Mouse (Mus musculus): Measurements from ENCODE around the gene Zfp385c. TPM values are rescaled to one million over a fixed set of nuclear protein-coding genes. Genes with fewer than 3 reads are reported as not detected.

The Zfp385c gene
- total RNA-seq, 2 experiments from 2014 or later: 0.35 to 0.66 TPM

DNA sequence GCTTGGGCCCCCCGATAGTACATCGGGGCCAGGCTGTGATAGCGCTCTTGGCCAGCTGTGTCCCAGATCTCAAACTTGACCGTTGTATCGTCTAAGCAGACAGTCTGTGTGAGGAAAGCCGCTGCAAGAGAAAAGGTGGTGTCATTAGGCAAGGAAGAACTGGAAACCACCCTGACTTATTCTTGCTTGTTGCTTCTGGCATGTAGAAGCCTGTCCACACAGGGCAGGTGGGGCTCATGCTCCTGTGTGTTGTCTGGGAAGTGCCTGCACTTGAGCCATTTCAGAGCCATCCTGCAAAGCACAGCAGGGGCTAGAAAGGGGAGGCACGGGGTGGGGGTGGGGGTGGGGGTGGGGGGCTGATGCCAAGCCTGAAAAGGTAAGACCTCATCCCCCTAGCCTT, 26.2 kb upstream of the Zfp385c start:
- no peak for DNase-seq (ENCODE audit: low spot score in 2 of 2)

DNA sequence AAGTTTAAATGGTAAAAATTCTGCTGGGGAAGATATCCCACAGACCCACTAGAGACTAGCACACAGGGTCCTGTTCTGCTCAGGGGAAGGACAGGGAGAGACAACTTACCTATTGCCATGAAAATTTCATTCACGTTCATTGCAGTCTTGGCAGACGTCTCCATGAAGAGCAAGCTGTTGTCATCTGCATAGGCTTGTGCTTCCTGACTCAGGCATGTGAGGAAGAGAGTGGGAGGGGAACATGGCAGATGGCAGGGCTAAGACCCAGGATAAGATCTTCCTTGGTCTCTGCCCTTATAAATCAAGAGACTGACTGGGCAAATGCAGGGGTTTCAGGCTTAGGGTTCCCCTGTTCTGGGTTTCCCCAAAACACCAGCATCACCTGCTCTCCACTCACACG, 24.4 kb upstream of the Zfp385c start:
- DNase-seq (ENCODE audit: low spot score in 2 of 2): peak in 1 of 2 experiments; percentile 36

DNA sequence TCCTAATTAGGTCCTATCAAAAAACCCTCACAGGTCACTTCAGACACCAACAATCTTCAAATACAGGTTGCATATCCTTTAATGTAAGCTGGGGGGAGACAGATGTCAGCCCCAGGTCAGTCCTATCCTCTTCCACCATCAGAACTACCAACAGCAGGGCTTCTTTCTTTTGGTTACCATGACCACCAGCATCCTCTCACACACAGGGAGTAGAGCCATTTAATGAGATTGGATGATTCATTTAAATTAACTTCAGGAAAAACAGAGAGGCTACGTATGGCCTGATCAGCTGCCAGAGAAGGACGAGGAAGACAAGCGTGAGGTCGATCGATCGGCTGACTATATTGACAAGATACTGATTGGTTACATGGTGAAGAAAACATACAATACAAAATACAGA, 22.7 kb upstream of the Zfp385c start:
- no peak for DNase-seq (ENCODE audit: low spot score in 2 of 2)

DNA sequence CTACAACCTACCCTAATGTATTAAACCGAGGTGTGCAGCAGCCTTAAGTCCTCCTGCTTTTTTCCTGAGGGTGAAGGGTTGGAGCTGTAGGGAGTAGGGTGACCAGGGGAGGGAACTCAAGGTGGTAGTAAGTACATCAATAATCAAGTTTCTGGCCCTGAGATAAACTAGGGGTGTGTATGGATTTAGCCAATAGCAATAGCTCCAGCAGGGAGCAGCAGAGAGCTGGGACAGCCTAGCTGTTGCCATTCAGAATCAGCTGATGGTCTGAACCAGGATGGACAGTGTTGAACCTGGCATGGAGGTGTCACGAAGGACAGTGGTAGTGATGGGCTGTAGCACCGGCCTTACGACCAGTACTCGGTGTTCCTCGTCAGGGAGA, 22.3 kb upstream of the Zfp385c start:
- DNase-seq (ENCODE audit: low spot score in 2 of 2): peak; percentile 82 to 86

DNA sequence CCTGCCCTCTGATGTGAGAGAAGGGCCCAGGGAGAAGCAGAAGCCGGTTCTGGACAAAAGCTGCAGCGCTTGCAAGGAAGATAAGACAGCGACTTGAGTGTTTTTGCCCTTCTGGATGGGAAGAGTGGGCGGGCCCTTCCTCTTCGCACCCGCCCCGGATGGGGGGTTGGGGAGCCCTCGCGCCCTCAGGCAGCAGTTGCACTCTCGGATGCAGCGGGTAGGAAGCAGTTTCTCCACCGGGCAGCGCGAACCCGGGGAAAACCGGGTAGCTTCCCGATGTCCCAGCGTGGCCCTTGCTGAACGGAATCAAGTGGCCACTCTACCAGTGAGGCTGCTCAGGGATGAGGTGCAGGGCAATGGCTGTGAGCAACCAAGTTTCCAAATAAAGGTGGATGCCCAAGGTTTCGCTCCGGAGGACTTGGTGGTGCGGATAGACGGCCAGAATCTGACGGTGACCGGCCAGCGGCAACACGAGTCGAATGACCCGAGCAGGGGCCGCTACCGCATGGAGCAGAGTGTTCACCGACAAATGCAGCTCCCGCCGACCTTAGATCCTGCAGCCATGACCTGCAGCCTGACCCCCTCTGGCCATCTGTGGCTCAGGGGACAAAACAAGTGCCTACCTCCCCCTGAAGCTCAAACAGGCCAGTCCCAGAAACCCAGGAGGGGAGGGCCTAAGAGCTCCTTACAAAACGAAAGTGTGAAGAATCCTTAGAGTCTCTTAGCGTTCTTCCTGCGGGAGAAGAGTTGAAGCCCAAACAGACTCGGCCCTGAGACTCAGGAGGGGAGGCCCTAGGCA, 21.7 kb upstream of the Zfp385c start, which contains the start of gene Hspb9:
Hspb9 (plus strand) TSS at position 116 of the 799 bp plus-strand sequence.
- peak in 1 of 2 experiments; percentile 70 for DNase-seq (ENCODE audit: low spot score in 2 of 2)

DNA sequence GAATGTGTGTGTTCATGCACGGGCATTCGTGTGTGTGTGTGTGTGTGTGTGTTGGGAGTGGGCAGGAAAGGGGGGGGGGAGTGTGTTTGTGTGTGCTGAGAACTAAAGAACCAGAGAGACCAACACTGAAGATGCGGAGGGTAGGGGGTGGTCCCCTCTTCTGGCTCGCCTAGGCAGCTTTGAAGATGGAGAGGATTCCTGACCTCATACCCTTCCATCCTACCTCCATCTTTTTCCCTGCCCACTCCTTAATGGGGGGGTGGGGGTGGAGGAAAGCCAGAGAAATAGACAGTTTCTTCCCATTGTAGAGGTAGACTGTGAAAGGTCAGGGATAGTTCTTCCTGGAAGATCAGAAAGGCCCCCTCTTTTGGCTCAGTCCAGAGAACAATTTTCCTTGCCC, 20.9 kb upstream of the Zfp385c start:
- no peak for DNase-seq (ENCODE audit: low spot score in 2 of 2)

DNA sequence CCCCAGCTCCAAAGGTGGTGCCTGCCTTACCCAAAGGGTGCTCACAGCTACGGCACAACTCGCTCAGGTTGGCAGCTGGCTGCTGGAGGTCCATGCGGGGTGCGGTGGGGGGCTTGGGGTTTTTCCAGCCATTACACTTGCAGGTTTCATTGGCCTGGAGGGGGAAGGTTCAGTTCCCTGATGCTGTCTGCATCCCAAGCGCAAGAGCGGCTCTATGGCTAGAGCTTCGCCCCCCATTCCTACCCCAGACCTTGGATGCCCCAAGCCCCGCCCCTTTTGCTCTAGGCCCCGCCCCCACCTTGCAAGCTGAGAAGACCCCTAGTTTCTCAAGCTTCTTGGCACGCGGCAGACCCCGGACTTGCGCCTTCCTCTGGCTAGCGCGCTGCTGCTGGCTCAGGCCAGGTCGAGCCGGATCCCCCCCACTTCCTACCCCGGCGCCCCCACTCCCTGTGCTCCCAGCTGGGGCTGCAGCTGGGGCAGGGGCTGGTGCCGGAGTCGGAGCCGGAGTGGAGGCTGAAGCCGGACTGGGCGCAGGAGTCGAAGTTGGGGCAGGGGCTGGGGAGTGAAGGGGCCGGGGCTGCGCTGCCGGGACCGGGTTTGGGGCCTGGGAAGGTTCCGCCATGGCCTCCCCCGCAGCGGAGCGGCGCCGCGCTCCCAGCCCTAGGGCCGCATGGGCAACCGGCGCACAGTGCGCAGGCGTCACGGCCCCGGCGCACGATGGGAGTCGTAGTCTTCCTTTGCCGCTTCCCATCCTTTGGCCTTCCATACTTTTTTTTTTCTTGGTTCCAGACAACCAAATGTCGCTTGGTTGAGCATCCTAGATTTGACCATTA, 19.7 kb upstream of the Zfp385c start, which contains the start of gene Kat2a:
Kat2a (minus strand) TSS at position 683 of the 833 bp plus-strand sequence.
- DNase-seq (ENCODE audit: low spot score in 2 of 2): peak; percentile 81 to 90

DNA sequence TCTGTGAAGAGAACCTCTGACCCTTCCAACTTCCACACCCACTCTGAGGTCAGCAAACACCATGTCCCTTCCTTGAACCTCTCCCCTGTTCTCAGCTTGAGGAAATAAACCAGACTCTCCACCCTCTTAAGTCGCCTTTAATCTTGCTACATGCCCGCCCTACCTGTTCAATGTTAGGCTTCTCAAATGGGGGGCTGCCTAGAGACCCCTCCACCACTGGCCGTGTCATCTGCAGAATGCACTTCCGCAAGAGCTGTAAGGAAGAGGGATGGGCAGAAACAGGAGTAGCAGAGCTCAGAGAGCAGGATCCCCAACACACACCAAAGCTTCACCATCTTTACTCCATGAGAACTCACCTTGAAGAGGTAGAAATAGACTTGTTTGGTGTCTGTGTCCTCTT, 18.7 kb upstream of the Zfp385c start:
- DNase-seq (ENCODE audit: low spot score in 2 of 2): no peak

DNA sequence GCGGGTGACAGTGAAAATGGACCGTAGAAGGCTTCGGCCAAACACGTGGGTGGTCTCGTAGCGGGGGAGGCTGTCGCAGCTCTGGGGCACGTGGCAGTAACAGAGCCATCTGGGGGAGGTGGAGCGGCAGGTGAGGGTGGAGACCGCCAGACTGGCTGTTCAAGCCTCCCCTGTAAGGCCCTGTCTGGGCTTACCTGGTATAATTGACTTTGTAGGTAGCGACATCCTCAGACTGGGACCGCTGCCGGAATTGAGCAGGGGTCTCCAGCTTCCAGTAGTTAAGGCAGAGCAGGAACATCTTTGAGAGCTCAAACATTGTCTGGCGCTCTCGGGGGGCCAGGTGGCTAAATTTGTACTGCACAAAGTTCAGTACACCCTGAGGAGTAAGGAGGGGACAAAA, 18.3 kb upstream of the Zfp385c start:
- no peak for DNase-seq (ENCODE audit: low spot score in 2 of 2)

DNA sequence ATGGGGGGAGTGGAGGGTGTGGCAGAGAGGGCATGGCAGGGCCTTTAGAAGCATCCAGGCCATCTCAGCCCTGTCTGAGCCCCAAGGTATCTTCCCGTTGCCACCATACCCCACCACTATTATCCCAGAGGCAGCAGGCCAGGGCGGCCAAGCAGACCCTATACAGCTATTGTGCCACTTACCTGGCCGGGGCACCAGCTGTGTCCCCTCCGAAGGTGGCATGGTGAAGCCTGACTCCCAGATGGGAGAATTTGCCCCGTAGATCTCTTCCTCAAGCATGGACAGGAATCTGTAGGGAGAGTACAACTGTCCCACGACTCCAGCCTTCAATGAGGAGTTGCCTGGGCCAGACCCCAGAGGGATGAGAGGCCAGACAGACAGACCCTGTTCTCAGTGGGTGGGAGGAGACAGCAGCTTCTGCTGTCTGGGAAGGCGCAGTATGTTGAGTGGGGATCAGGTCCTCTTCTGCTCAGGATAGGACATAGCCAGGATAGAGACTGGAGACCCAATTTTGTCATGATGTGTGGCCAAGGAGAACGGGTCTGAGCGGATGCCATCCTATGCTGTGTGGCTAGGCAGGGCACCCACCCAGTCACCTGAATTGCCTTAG, 17.1 kb upstream of the Zfp385c start:
- DNase-seq (ENCODE audit: low spot score in 2 of 2): no peak

DNA sequence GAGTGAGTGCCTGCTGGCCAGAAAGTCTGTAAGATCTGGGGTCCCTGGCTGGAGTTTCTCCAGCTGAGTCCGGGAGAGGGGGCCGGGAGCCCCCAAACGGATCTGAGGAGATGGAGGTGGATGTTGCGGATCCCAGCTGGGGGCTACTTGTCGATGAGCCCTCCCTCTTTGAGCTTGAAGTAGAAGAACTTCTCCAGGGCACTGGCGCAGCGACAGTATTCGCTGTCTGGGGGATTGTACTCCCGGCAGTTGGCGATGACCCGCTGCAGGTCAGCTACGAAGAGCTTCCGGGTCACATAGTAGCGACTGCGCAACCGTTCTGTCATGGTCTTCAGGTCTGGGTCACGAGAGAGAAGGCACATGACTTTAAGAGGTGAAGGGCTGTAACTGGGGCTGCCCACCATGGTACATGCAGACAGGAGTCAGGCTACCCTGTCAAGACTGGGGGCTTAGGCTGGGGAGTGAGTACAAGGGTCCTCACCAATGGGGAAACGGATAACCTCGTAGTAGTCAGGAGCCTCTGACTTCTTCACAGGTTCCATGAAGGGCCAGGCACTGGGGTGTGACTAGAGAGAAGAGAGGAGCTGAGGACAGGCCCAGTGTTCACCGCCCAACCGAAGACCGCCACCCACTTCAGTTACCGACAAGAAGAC, 13.0 kb upstream of the Zfp385c start:
- no peak for DNase-seq (ENCODE audit: low spot score in 2 of 2)

DNA sequence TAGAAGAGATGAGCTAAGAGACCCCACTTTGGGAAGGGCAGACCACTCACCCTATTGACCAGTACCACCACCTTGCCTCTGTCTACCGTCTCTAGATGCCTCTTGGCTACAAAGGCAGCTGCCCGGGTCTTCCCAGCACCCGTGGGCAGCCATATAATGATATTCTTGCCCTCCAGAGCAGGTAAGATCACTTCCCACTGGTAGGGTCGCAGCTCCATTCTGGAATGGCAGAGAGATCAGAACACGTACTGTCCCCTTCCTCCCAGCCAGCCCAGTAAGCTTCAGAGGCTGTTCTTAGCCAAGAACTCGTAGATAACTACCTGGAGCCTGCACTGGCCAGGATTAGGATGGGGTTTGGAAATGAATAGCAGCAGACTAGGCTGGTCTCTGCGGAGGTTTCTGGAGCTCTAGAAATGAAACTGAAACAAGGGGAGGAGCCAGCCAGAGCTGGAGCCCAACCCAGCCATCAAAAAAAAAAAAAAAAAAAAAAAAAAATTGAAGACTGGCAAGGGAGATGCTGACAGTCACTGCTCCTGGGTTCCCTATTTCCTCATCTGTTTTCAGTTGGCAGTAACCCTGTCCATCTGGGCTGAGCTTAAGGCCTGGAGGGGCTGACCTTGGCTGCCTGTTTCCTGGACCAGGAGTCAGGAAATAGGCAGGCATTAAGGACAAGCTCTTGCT, 11.7 kb upstream of the Zfp385c start, which contains the start of gene Dhx58:
Dhx58 (minus strand) TSS at position 421 of the 681 bp plus-strand sequence.
- DNase-seq (ENCODE audit: low spot score in 2 of 2): no peak

DNA sequence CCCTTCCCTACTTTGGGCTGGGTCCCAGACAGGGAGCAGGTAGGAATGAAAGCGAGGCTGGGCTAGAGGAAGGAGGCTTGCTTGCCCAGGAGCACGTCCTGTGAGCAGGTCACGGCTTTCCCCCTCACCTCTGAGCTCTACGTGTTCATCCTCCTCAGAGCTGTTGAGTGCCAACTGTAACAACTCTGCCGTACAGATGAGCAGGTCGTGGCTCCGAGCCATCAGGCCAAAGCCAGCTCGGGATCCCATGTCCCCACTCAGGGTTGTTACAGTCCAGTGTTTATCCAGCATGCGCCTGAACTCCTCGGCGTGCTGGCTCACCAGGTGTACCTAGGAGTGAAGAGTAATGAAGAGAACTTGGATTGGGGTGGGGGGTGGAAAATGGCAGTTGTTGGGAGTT, 11.1 kb upstream of the Zfp385c start:
- DNase-seq (ENCODE audit: low spot score in 2 of 2): no peak

DNA sequence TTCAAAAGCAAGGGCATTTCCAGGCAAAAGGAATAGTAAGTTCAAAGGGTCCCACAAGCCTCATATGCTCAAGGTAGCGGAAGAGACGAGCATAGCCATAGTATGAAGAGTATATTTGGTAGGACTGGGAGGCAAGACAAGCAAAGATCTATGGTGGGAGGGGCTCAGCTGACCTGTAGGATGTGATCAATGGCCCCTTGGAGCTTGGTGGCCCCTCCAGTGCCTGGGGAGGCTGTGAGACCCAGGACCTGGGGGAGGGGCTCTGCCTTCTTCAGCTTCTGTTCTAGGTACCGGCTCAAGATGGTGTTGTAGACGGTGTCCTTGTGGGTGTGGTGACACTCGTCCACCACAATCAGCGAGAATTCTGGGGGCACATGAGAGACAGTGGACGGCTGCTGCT, 10.7 kb upstream of the Zfp385c start:
- no peak for DNase-seq (ENCODE audit: low spot score in 2 of 2)

DNA sequence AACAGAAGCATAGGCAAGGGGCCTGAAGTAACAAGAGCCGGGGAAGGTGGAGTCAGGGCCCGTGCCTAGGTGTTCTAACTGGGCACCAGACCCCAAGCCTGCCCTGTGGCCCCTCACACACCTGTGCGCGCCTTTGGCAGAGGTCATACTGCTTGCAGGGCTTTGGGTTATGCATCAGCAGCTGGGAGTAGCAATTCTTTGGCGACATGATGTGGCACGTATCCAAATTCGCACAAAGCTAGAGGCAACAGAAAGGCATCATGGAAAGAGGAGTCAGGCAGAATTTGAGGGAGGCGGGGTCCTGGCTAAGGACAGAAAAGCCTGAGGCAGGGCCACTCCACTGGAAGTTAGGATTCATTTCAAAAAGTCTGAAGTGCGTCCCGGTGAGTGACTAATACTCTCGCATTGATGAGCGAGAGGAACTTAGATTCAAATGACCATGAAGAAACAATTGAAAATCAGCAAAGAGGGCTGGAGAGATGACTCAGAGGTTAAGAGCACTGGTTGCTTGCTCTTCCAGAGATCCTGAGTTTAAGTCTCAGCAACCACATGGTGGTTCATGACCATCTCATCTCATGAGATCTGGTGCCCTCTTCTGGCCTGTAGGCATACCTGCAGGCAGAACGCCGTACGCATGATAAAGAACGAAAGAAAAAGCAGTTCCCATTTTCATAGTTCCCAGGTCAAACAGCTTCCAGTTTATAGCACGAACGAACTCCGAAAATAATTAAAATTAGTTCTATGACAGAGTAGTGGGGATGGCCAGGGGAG, 10.0 kb upstream of the Zfp385c start:
- DNase-seq (ENCODE audit: low spot score in 2 of 2): peak; percentile 60 to 74

DNA sequence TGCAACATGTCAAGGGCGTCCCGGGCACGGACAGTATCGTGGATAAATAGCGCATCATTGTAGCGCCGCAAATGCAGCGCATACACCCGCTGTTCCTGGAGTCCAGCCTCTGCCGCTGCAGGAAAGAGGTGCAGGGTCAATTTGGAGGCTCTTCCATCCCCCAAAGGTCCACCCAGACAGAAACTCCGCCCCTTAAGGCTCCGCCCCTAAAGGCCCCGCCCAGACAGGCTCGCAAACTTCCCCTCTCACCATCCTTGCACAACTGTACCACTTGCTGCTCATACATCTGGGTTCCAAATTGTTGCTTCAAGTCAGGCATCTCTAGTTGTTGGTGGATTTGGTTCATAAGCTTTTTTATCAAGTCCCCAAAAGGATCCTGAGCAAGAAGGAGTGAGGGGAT, 9.0 kb upstream of the Zfp385c start:
- no peak for DNase-seq (ENCODE audit: low spot score in 2 of 2)

DNA sequence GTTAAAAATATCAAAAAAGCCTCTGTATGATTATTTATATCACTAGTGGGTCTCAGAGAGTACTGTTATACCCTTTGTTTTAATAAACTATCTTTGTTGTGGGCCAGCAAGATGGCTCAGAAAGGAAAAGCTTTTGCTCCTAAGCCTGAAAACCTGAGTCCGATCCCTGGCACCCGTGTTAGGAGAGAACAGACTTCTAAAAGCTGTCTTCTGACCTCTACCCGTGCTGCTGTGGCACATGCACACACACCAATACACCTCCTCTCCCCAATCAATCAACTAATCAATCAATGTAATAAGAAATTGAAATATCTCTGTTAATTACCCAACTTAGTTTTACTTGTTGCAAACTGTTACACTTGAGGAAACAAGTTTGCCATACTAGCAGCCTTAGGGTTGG, 8.5 kb upstream of the Zfp385c start:
- no peak for DNase-seq (ENCODE audit: low spot score in 2 of 2)

DNA sequence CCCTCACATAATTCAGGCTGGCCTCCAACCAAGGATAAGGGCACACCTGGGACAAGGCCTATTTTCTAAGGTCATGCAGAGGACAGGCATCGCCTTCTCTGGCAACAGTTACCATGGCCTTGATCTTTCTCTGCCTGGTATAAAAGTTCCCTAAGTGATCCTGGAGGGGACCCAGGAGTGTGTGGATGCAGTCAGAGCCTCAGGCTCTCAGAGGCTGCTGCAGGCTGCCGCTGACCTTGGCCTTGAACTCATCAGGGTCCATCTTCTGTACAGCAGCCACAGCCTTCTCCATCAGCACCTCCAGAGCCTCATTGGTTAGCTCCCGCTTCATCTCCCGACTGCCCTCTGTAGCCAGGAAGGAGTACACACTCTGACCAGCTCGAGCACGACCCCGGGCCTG, 5.7 kb upstream of the Zfp385c start:
- no peak for DNase-seq (ENCODE audit: low spot score in 2 of 2)

DNA sequence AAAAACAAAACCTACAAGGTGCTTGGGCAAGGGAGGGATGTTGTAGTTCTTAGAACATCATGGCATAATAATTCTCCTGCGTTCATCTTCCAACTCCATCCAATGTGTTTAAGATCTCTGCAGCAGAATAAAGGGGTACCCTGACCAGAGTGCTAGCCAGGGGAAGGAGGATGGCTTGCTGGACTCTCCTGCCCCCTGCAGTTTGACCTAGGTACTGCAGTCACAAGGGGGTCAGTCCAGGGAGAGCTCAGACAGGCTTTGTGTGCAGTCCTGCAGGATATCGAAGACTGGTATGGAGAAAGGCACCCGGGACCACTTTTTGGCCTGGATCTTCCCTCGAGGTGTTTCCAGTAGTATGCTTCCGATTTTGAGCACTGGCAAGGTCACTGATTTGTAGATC, 2.7 kb upstream of the Zfp385c start:
- DNase-seq (ENCODE audit: low spot score in 2 of 2): peak; percentile 73 to 86

DNA sequence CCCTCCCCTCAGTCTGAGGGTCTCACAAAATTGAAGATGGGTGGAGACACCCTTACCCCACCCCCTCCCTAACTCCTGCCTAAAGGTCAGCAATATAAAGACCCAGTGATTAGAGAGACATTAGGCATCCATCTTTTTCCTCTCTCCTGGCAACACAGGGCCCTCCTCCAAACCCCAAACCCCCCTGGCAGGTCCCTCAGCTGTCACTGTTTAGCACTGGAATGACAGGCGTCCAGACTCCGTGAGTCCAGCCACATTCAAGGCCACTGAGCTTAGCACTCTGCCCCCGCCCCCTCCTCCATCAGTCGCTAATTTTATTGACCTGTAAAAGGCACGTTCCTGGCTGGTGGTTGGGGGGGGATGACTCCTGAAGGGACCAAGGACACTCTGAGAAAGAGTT, 899 bp upstream of the Zfp385c start:
- DNase-seq (ENCODE audit: low spot score in 2 of 2): no peak

All from left cerebral cortex, adult 18-20 months (tissue).